Mouse (Mus musculus) liver, adult 2 months (tissue): ENCODE measurements around the gene Trpm6.

Experiments
- CTCF ChIP-seq: fragments of 200-500 bp; IDR thresholded peaks from 2 replicates; pipeline ENCODE4 v1.5.1; 2011; ENCODE audit warnings: low read depth, low read length, control low read depth
- POLR2A ChIP-seq: fragments of 200-500 bp; IDR thresholded peaks from 2 replicates; pipeline ENCODE4 v1.6.1; 2011; ENCODE audit warnings: low read length, control low read depth; ENCODE audit not compliant: insufficient read depth; ENCODE audit errors: extremely low read depth

- TF ChIP-seq POLR2A (no peak), CTCF (no peak)
Measured at GRCm38 (mm10) chr19:18811264-18811663, 61.5 kb downstream of the Trpm6 start.
